Mouse (Mus musculus) hindbrain, embryonic 12.5 days (tissue): ENCODE data around the gene Ppil3. TPM values are rescaled to one million over a fixed set of nuclear protein-coding genes. Genes with fewer than 3 reads are reported as not detected.

ENCODE experiments used
- ATAC-seq: fragments of 200-750 bp; cut with Nextera tagmentation; 2 replicates; pipeline ENCODE4 v1.8.0; 2017; ENCODE audit warnings: moderate TSS enrichment; ENCODE audit not compliant: low FRiP score
- H3K27ac ChIP-seq: fragments of 300-500 bp; sonication (generic); 2 replicates; pipeline ENCODE4 v1.5.1; 2016; ENCODE audit warnings: mild to moderate bottlenecking
- H3K27me3 ChIP-seq: fragments of 300-500 bp; sonication (generic); 2 replicates; pipeline ENCODE4 v1.6.1; 2016; ENCODE audit warnings: mild to moderate bottlenecking
- H3K36me3 ChIP-seq: fragments of 300-500 bp; sonication (generic); 2 replicates; pipeline ENCODE4 v1.6.1; 2016; ENCODE audit warnings: mild to moderate bottlenecking
- H3K4me1 ChIP-seq: fragments of 300-500 bp; sonication (generic); 2 replicates; pipeline ENCODE4 v1.6.1; 2016
- H3K4me2 ChIP-seq: fragments of 300-500 bp; sonication (generic); replicated peaks from 2 replicates; pipeline ENCODE4 v1.6.1; 2016; ENCODE audit warnings: mild to moderate bottlenecking
- H3K4me3 ChIP-seq: fragments of 300-500 bp; sonication (generic); 2 replicates; pipeline ENCODE4 v1.5.1; 2016; ENCODE audit warnings: mild to moderate bottlenecking
- H3K9ac ChIP-seq: fragments of 300-500 bp; sonication (generic); 2 replicates; pipeline ENCODE4 v1.6.1; 2016; ENCODE audit warnings: mild to moderate bottlenecking, moderate library complexity
- H3K9me3 ChIP-seq: fragments of 300-500 bp; sonication (generic); replicated peaks from 2 replicates; pipeline ENCODE4 v1.6.1; 2016; ENCODE audit warnings: mild to moderate bottlenecking
- WGBS: fragments of 180-500 bp; shearing (Covaris S2); methylation state at CpG from one replicate; pipeline ENCODE4 v1.1.7; 2016; 5-methylcytosine and 5-hydroxymethylcytosine counted together
- polyA plus RNA-seq: library from polyadenylated mRNA; unstranded; fragments of >200 nt; fragmentation: Nextera tagmentation; extraction: Ambion mirVana; gene quantifications from 2 replicates; pipeline ENCODE4 v1.2.1, GENCODE M21; 2016

Ppil3 gene
- polyA plus RNA-seq = 43.9 and 48.2 TPM in 2 replicates

GRCm38 (mm10) chr1:58445143-58445722 is at the start of gene Ppil3, which contains the start of gene Nif3l1:
Gene Ppil3, minus strand, starts transcription at chr1:58445486.
Gene Nif3l1, plus strand, starts transcription at chr1:58445151.
- H3K9ac ChIP-seq = peak within 1 kb of the TSS; percentile 66

GRCm38 (mm10) chr1:58482647-58483046 is 37.4 kb upstream of the Ppil3 start:
- no peak for ATAC-seq
- Histone ChIP-seq H3K4me2 (no peak overlapping the region), H3K9me3 (no peaks in the 10 kb centered on the region), H3K27me3 (no peaks in the 10 kb centered on the region), H3K4me3 (no peak overlapping the region), H3K27ac (no peak overlapping the region), H3K9ac (no peak overlapping the region), H3K36me3 (peaks cover 73% of the 10 kb centered on the region), H3K4me1 (no peaks in the 10 kb centered on the region)
- WGBS = 90% methylated on average over 4 of the region's 4 CpGs

More at GRCm38 (mm10) chr1:58445143-58445722, at the start of gene Ppil3, which contains the start of gene Nif3l1:
- peak within 1 kb of the TSS; percentile 67 for H3K4me2 ChIP-seq
- ATAC-seq = peak; percentile 97
- H3K27ac ChIP-seq = peak within 1 kb of the TSS; percentile 83
- WGBS = under 1% methylated on average over 33 of the region's 33 CpGs
- no peaks in the 10 kb centered on the region for H3K27me3 ChIP-seq
- H3K4me3 ChIP-seq = peak within 1 kb of the TSS; percentile 56
- H3K9me3 ChIP-seq = no peaks in the 10 kb centered on the region
- H3K4me1 ChIP-seq = peaks cover 21% of the 10 kb centered on the region
- peaks cover 35% of the 10 kb centered on the region for H3K36me3 ChIP-seq

- ATAC-seq = no peak
- WGBS = 97% methylated on average over 8 of the region's 8 CpGs
- no peaks in the 10 kb centered on the region for H3K4me1 ChIP-seq
- no peaks in the 10 kb centered on the region for H3K9me3 ChIP-seq
- peaks cover 80% of the 10 kb centered on the region for H3K36me3 ChIP-seq
- no peak overlapping the region for H3K27ac ChIP-seq
- H3K4me3 ChIP-seq = no peak overlapping the region
- no peaks in the 10 kb centered on the region for H3K27me3 ChIP-seq
- no peak overlapping the region for H3K9ac ChIP-seq
- H3K4me2 ChIP-seq = no peak overlapping the region
Measured at GRCm38 (mm10) chr1:58475662-58476061, 30.4 kb upstream of the Ppil3 start.

- H3K27me3 ChIP-seq = no peaks in the 10 kb centered on the region
Measured at GRCm38 (mm10) chr1:58465561-58465960, 20.3 kb upstream of the Ppil3 start.

GRCm38 (mm10) chr1:58465042-58465441 is 19.8 kb upstream of the Ppil3 start:
- no peak overlapping the region for H3K4me3 ChIP-seq
- 92% methylated on average over 4 of the region's 4 CpGs for WGBS
- H3K4me1 ChIP-seq = no peaks in the 10 kb centered on the region
- no peak overlapping the region for H3K9ac ChIP-seq
- H3K4me2 ChIP-seq = no peak overlapping the region
- no peak for ATAC-seq
- H3K36me3 ChIP-seq = peaks cover 84% of the 10 kb centered on the region
- no peaks in the 10 kb centered on the region for H3K27me3 ChIP-seq
- no peak overlapping the region for H3K27ac ChIP-seq
- H3K9me3 ChIP-seq = no peaks in the 10 kb centered on the region

More at GRCm38 (mm10) chr1:58465561-58465960, 20.3 kb upstream of the Ppil3 start:
- Histone ChIP-seq H3K4me3 (no peak overlapping the region), H3K4me1 (no peaks in the 10 kb centered on the region), H3K27ac (no peak overlapping the region), H3K36me3 (peaks cover 85% of the 10 kb centered on the region), H3K4me2 (no peak overlapping the region), H3K9ac (no peak overlapping the region), H3K9me3 (no peaks in the 10 kb centered on the region)
- WGBS = 89% methylated on average over 4 of the region's 4 CpGs
- no peak for ATAC-seq

- 85% methylated on average over 2 of the region's 2 CpGs for WGBS
- H3K4me1 ChIP-seq = no peaks in the 10 kb centered on the region
- no peak overlapping the region for H3K9ac ChIP-seq
- no peak overlapping the region for H3K4me2 ChIP-seq
- H3K4me3 ChIP-seq = no peak overlapping the region
- no peaks in the 10 kb centered on the region for H3K9me3 ChIP-seq
- H3K27me3 ChIP-seq = no peaks in the 10 kb centered on the region
- H3K27ac ChIP-seq = no peak overlapping the region
- H3K36me3 ChIP-seq = peaks cover 83% of the 10 kb centered on the region
- no peak for ATAC-seq
Measured at GRCm38 (mm10) chr1:58463935-58464334, 18.6 kb upstream of the Ppil3 start.

- peaks cover 91% of the 10 kb centered on the region for H3K36me3 ChIP-seq
- 94% methylated on average over 3 of the region's 3 CpGs for WGBS
Measured at GRCm38 (mm10) chr1:58460566-58460965, 15.3 kb upstream of the Ppil3 start.

GRCm38 (mm10) chr1:58458867-58459266 is 13.6 kb upstream of the Ppil3 start:
- H3K9ac ChIP-seq = no peak overlapping the region
- no peak overlapping the region for H3K4me2 ChIP-seq
- no peak overlapping the region for H3K4me3 ChIP-seq
- WGBS = 89% methylated on average over 2 of the region's 2 CpGs
- no peaks in the 10 kb centered on the region for H3K27me3 ChIP-seq
- no peak for ATAC-seq
- peaks cover 90% of the 10 kb centered on the region for H3K36me3 ChIP-seq
- no peaks in the 10 kb centered on the region for H3K4me1 ChIP-seq
- H3K9me3 ChIP-seq = no peaks in the 10 kb centered on the region
- no peak overlapping the region for H3K27ac ChIP-seq

More at GRCm38 (mm10) chr1:58460566-58460965, 15.3 kb upstream of the Ppil3 start:
- H3K9ac ChIP-seq = no peak overlapping the region
- H3K27ac ChIP-seq = no peak overlapping the region
- no peaks in the 10 kb centered on the region for H3K27me3 ChIP-seq
- no peaks in the 10 kb centered on the region for H3K4me1 ChIP-seq
- ATAC-seq = no peak
- H3K4me3 ChIP-seq = no peak overlapping the region
- H3K4me2 ChIP-seq = no peak overlapping the region
- no peaks in the 10 kb centered on the region for H3K9me3 ChIP-seq

- WGBS = 94% methylated on average over 5 of the region's 5 CpGs
- H3K27ac ChIP-seq = no peak overlapping the region
- H3K9ac ChIP-seq = no peak overlapping the region
- H3K4me1 ChIP-seq = no peaks in the 10 kb centered on the region
- peaks cover 89% of the 10 kb centered on the region for H3K36me3 ChIP-seq
- H3K4me2 ChIP-seq = no peak overlapping the region
- H3K9me3 ChIP-seq = no peaks in the 10 kb centered on the region
- no peak overlapping the region for H3K4me3 ChIP-seq
- no peaks in the 10 kb centered on the region for H3K27me3 ChIP-seq
- no peak for ATAC-seq
Measured at GRCm38 (mm10) chr1:58458175-58458574, 12.9 kb upstream of the Ppil3 start.

GRCm38 (mm10) chr1:58454316-58454715 is 9.0 kb upstream of the Ppil3 start:
- H3K27me3 ChIP-seq = no peaks in the 10 kb centered on the region
- 92% methylated on average over 6 of the region's 6 CpGs for WGBS
- H3K9ac ChIP-seq = no peak overlapping the region
- no peaks in the 10 kb centered on the region for H3K9me3 ChIP-seq
- H3K36me3 ChIP-seq = peaks cover 78% of the 10 kb centered on the region
- H3K27ac ChIP-seq = no peak overlapping the region
- H3K4me2 ChIP-seq = no peak overlapping the region
- ATAC-seq = no peak
- H3K4me3 ChIP-seq = no peak overlapping the region
- no peaks in the 10 kb centered on the region for H3K4me1 ChIP-seq

GRCm38 (mm10) chr1:58448396-58448795 is 3.1 kb upstream of the Ppil3 start:
- H3K4me1 ChIP-seq = peaks cover 21% of the 10 kb centered on the region
- H3K9me3 ChIP-seq = no peaks in the 10 kb centered on the region
- no peaks in the 10 kb centered on the region for H3K27me3 ChIP-seq
- ATAC-seq = no peak
- H3K4me3 ChIP-seq = no peak overlapping the region
- no peak overlapping the region for H3K27ac ChIP-seq
- no peak overlapping the region for H3K4me2 ChIP-seq
- no peak overlapping the region for H3K9ac ChIP-seq
- WGBS = 89% methylated on average over 7 of the region's 7 CpGs
- peaks cover 41% of the 10 kb centered on the region for H3K36me3 ChIP-seq

- Histone ChIP-seq H3K36me3 (peaks cover 35% of the 10 kb centered on the region), H3K9ac (no peak overlapping the region), H3K4me3 (no peak overlapping the region), H3K9me3 (no peaks in the 10 kb centered on the region), H3K27me3 (no peaks in the 10 kb centered on the region), H3K27ac (no peak overlapping the region), H3K4me2 (no peak overlapping the region), H3K4me1 (peaks cover 21% of the 10 kb centered on the region)
- WGBS = 92% methylated on average over 7 of the region's 7 CpGs
- ATAC-seq = no peak
Measured at GRCm38 (mm10) chr1:58447766-58448165, 2.5 kb upstream of the Ppil3 start.

- H3K9me3 ChIP-seq = no peaks in the 10 kb centered on the region
- no peaks in the 10 kb centered on the region for H3K27me3 ChIP-seq
- peaks cover 21% of the 10 kb centered on the region for H3K4me1 ChIP-seq
- peak overlapping the region; percentile 66 for H3K9ac ChIP-seq
- WGBS = 9% methylated on average over 11 of the region's 11 CpGs
- peak overlapping the region; percentile 56 for H3K4me3 ChIP-seq
- peak overlapping the region; percentile 67 for H3K4me2 ChIP-seq
- ATAC-seq = peak; percentile 18
- H3K27ac ChIP-seq = peak overlapping the region; percentile 83
- H3K36me3 ChIP-seq = peaks cover 33% of the 10 kb centered on the region
Measured at GRCm38 (mm10) chr1:58445861-58446260, 575 bp upstream of the Ppil3 start.
